8 mouse cellular contexts compared by ENCODE assay signal in the genomic region with DNA sequence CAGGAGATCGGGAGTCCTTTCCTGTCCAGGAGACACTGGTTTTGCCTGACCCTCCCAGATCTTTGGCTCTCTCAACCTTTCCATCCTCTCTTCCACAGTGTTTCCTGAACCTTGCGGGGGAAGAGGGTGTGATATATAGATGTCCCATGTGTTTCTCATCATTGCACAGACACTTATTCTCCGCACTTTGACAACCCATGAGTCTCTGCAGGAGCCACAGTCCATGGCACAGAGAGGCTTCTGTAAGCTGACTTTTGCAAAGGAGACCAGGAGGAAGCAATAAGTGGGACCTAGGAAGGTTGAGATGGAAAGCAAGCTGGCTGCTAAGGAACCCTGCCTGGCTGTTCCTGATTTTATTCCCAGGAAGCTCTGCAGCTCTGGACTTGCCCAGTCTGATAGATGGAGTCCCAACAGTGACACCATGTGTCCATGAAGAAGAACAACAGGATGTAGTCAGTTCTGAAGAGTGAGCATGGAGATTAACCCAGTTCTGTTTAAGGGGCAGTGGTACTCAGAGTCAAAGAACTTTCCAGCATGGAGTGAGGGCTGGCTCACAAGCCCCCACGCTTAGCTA.
DNase-seq lines count a peak whose midpoint lies in the region; ATAC-seq and TF ChIP-seq lines count a peak whose summit lies in the region.

No protein-coding gene starts in this region.

- H3K9me3 ChIP-seq in kidney, embryonic 14.5 days (ENCODE audit: control insufficient read depth, low read length), result no peaks in the 10 kb centered on the region
- H3K9me3 ChIP-seq in embryonic facial prominence, embryonic 11.5 days (replicated peaks; ENCODE audit: control insufficient read depth, low read length), result no peaks in the 10 kb centered on the region

- no peak overlapping the region for H3K27ac ChIP-seq in kidney, embryonic 14.5 days (ENCODE audit: low read depth, low read length)
- no peak overlapping the region for H3K27ac ChIP-seq in embryonic facial prominence, embryonic 11.5 days (replicated peaks; ENCODE audit: low read depth, low read length)
- H3K27ac ChIP-seq in small intestine, adult 2 months (ENCODE audit: insufficient read depth, low read depth, low read length), result no peak overlapping the region

- ATAC-seq in kidney, embryonic 14.5 days (ENCODE audit: low FRiP score, low TSS enrichment), result 0 out of 2 replicates have a peak, but pooled peaks have one; percentile 60
- no peak for ATAC-seq in embryonic facial prominence, embryonic 11.5 days (replicated peaks; ENCODE audit: insufficient number of reproducible peaks, low FRiP score, low TSS enrichment, low read depth)

- TF ChIP-seq POLR2A in small intestine, adult 2 months (IDR thresholded peaks at IDR 0.05; ENCODE audit: low read depth, low read length), result no peak

- no peak overlapping the region for H3K9ac ChIP-seq in kidney, embryonic 14.5 days (ENCODE audit: low read depth, low read length)
- no peak overlapping the region for H3K9ac ChIP-seq in embryonic facial prominence, embryonic 11.5 days (replicated peaks; ENCODE audit: low read length)

- H3K36me3 ChIP-seq in kidney, embryonic 14.5 days (ENCODE audit: control insufficient read depth, insufficient read depth, low read length), result no peaks in the 10 kb centered on the region
- H3K36me3 ChIP-seq in embryonic facial prominence, embryonic 11.5 days (replicated peaks; ENCODE audit: control insufficient read depth, insufficient read depth, low read depth, low read length), result no peaks in the 10 kb centered on the region
- H3K36me3 ChIP-seq in small intestine, adult 2 months (ENCODE audit: control insufficient read depth, insufficient read depth, low read length), result no peaks in the 10 kb centered on the region

- no peak overlapping the region for H3K4me3 ChIP-seq in kidney, embryonic 14.5 days (ENCODE audit: low read length)
- no peak overlapping the region for H3K4me3 ChIP-seq in embryonic facial prominence, embryonic 11.5 days (ENCODE audit: low read depth, low read length)
- H3K4me3 ChIP-seq in small intestine, adult 2 months (ENCODE audit: low read depth, low read length), result no peak overlapping the region

- no peaks in the 10 kb centered on the region for H3K27me3 ChIP-seq in kidney, embryonic 14.5 days (ENCODE audit: control insufficient read depth, insufficient read depth, low read length)
- H3K27me3 ChIP-seq in embryonic facial prominence, embryonic 11.5 days (ENCODE audit: control insufficient read depth, insufficient read depth, low read length), result no peaks in the 10 kb centered on the region
- H3K27me3 ChIP-seq in small intestine, adult 2 months (ENCODE audit: control insufficient read depth, insufficient read depth, low read length), result no peaks in the 10 kb centered on the region

- WGBS in kidney, embryonic 14.5 days, result 61% methylated on average over 4 of the region's 4 CpGs
- 65% methylated on average over 4 of the region's 4 CpGs for WGBS in embryonic facial prominence, embryonic 11.5 days
- 78% methylated on average over 4 of the region's 4 CpGs for WGBS in small intestine, adult 2 months

- peak; percentile 23; the same call in 1 of the 2 replicates for TF ChIP-seq CTCF in small intestine, adult 2 months (IDR thresholded peaks at IDR 0.05; ENCODE audit: extremely low read depth, insufficient read length, insufficient replicate concordance, low read depth, low read length)

- H3K4me1 ChIP-seq in kidney, embryonic 14.5 days (ENCODE audit: control insufficient read depth, insufficient read depth, low read length), result no peaks in the 10 kb centered on the region
- H3K4me1 ChIP-seq in embryonic facial prominence, embryonic 11.5 days (ENCODE audit: control insufficient read depth, insufficient read depth, low read length), result no peaks in the 10 kb centered on the region
- no peaks in the 10 kb centered on the region for H3K4me1 ChIP-seq in small intestine, adult 2 months (ENCODE audit: control insufficient read depth, insufficient read depth, insufficient read length, low read length)

- H3K4me2 ChIP-seq in kidney, embryonic 14.5 days (replicated peaks; ENCODE audit: low read depth, low read length), result no peak overlapping the region
- no peak overlapping the region for H3K4me2 ChIP-seq in embryonic facial prominence, embryonic 11.5 days (ENCODE audit: low read depth, low read length)

- no peak for DNase-seq in kidney, adult 11 months
- DNase-seq in 416B (ENCODE audit: low read depth) (peak; percentile 1), MN1 (ENCODE audit: low spot score) (peak; percentile 40)
- peak; percentile 68 for DNase-seq in embryonic facial prominence, embryonic 11.5 days (ENCODE audit: low spot score)
- no peak for DNase-seq in thymus, postnatal 36 days
- no peak for DNase-seq in urinary bladder, postnatal 4 days (ENCODE audit: low spot score in 2 of 2)

Comparison
In these comparisons a context has a peak if more than half of its experiments do, and no peak if none do; other contexts are left out.
1. DNase-seq: peak in 416B (single experiment), MN1 (single experiment) and embryonic facial prominence, embryonic 11.5 days (single experiment); none in kidney, adult 11 months (single experiment), thymus, postnatal 36 days (0 of 2) and urinary bladder, postnatal 4 days (0 of 2).